Mouse (Mus musculus): ENCODE data around the gene Fggy.

DNA sequence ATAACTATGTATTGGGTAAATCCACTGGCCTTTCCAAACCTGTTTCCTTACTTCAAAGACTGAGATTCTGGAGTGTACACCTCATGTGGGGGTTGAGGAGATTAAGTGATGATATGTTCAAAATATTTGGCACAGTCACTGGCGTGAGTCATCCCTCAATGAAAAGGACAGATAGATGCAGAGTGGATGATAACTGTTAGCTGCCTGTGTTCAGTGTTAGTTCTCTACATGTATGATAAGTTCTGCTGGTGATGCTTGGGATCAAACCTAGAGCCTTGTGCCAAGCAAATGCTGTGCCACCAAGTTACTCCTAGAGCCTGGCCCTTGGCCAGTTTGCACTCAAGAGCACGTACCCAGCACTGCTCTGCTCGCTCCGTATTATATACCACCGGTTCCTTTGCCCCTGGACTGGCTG is 304.4 kb downstream of the Fggy start:
- TF ChIP-seq POLR2A (IDR thresholded peaks at IDR 0.05; ENCODE audit: low read depth, low read length) (no peak), CTCF (IDR thresholded peaks at IDR 0.05; ENCODE audit: extremely low read depth, insufficient read depth, insufficient read length, insufficient replicate concordance) (no peak)
